Mouse (Mus musculus): Measurements from ENCODE around the gene Actn3. TPM values are rescaled to one million over a fixed set of nuclear protein-coding genes. Genes with fewer than 3 reads are reported as not detected.

Gene Actn3
- polyA plus RNA-seq, 1 experiment from 2014 or later: 3.9 TPM

Other genes starting within 250 kb of the Actn3 start
- gene Gm960, start 179.2 kb downstream of the Actn3 start, polyA plus RNA-seq (2015; fragmentation: Nextera tagmentation; extraction: Ambion mirVana): 1.4 and 1.6 TPM in 2 replicates
- 0.16 and 0.33 TPM in 2 replicates for gene Sptbn2, start 166.7 kb downstream of the Actn3 start, polyA plus RNA-seq (2015; fragmentation: Nextera tagmentation; extraction: Ambion mirVana)
- 36.1 and 40.6 TPM in 2 replicates for gene Rbm4b, start 121.4 kb downstream of the Actn3 start, polyA plus RNA-seq (2015; fragmentation: Nextera tagmentation; extraction: Ambion mirVana)
- gene Rbm4, start 84.0 kb downstream of the Actn3 start, polyA plus RNA-seq (2015; fragmentation: Nextera tagmentation; extraction: Ambion mirVana): 45.5 and 50.8 TPM in 2 replicates
- gene Gm21992, start 66.3 kb downstream of the Actn3 start, polyA plus RNA-seq (2015; fragmentation: Nextera tagmentation; extraction: Ambion mirVana): 21.5 and 26.8 TPM in 2 replicates
- gene Rbm14, start 66.3 kb downstream of the Actn3 start, polyA plus RNA-seq (2015; fragmentation: Nextera tagmentation; extraction: Ambion mirVana): 48.4 and 48.6 TPM in 2 replicates
- gene Ccs, start 38.6 kb downstream of the Actn3 start, polyA plus RNA-seq (2015; fragmentation: Nextera tagmentation; extraction: Ambion mirVana): 40.7 and 44.1 TPM in 2 replicates
- gene Ccdc87, start 38.5 kb downstream of the Actn3 start, polyA plus RNA-seq (2015; fragmentation: Nextera tagmentation; extraction: Ambion mirVana): 0.04 TPM in 1 of 2 replicates, not detected in the other
- gene Ctsf, start 22.8 kb downstream of the Actn3 start, polyA plus RNA-seq (2015; fragmentation: Nextera tagmentation; extraction: Ambion mirVana): 40.5 and 42.2 TPM in 2 replicates
- 8.4 and 8.6 TPM in 2 replicates for gene Zdhhc24, start 759 bp upstream of the Actn3 start, polyA plus RNA-seq (2015; fragmentation: Nextera tagmentation; extraction: Ambion mirVana)
- 2.2 and 2.5 TPM in 2 replicates for gene Bbs1, start 28.7 kb upstream of the Actn3 start, polyA plus RNA-seq (2015; fragmentation: Nextera tagmentation; extraction: Ambion mirVana)
- 84.6 and 84.7 TPM in 2 replicates for gene Dpp3, start 50.4 kb upstream of the Actn3 start, polyA plus RNA-seq (2015; fragmentation: Nextera tagmentation; extraction: Ambion mirVana)
- 0.99 and 1.0 TPM in 2 replicates for gene Peli3, start 65.2 kb upstream of the Actn3 start, polyA plus RNA-seq (2015; fragmentation: Nextera tagmentation; extraction: Ambion mirVana)
- gene Mrpl11, start 84.2 kb upstream of the Actn3 start, polyA plus RNA-seq (2015; fragmentation: Nextera tagmentation; extraction: Ambion mirVana): 85.2 and 101 TPM in 2 replicates
- gene Npas4, start 112.4 kb upstream of the Actn3 start, polyA plus RNA-seq (2015; fragmentation: Nextera tagmentation; extraction: Ambion mirVana): 0.09 TPM in 2 replicates
- gene Slc29a2, start 146.0 kb upstream of the Actn3 start, polyA plus RNA-seq (2015; fragmentation: Nextera tagmentation; extraction: Ambion mirVana): 8.5 and 9.4 TPM in 2 replicates
- gene B4gat1, start 160.9 kb upstream of the Actn3 start, polyA plus RNA-seq (2015; fragmentation: Nextera tagmentation; extraction: Ambion mirVana): 41.4 and 49.5 TPM in 2 replicates
- gene AC124502.3, start 161.0 kb upstream of the Actn3 start, polyA plus RNA-seq (2015; fragmentation: Nextera tagmentation; extraction: Ambion mirVana): 1.4 and 1.7 TPM in 2 replicates
- gene Brms1, start 163.4 kb upstream of the Actn3 start, polyA plus RNA-seq (2015; fragmentation: Nextera tagmentation; extraction: Ambion mirVana): 29.5 and 33.5 TPM in 2 replicates
- gene Rin1, start 172.6 kb upstream of the Actn3 start, polyA plus RNA-seq (2015; fragmentation: Nextera tagmentation; extraction: Ambion mirVana): 2.4 and 3.5 TPM in 2 replicates
- gene Cd248, start 190.2 kb upstream of the Actn3 start, polyA plus RNA-seq (2015; fragmentation: Nextera tagmentation; extraction: Ambion mirVana): 17.7 and 23.6 TPM in 2 replicates
- gene Tmem151a, start 207.6 kb upstream of the Actn3 start, polyA plus RNA-seq (2015; fragmentation: Nextera tagmentation; extraction: Ambion mirVana): 3.5 and 4.8 TPM in 2 replicates
- 84.3 and 94.6 TPM in 2 replicates for gene Yif1a, start 210.6 kb upstream of the Actn3 start, polyA plus RNA-seq (2015; fragmentation: Nextera tagmentation; extraction: Ambion mirVana)
- gene Cnih2, start 220.6 kb upstream of the Actn3 start, polyA plus RNA-seq (2015; fragmentation: Nextera tagmentation; extraction: Ambion mirVana): 4.6 and 5.8 TPM in 2 replicates
- gene Rab1b, start 229.2 kb upstream of the Actn3 start, polyA plus RNA-seq (2015; fragmentation: Nextera tagmentation; extraction: Ambion mirVana): 220 TPM in 2 replicates
- 18.4 and 22.3 TPM in 2 replicates for gene Klc2, start 240.7 kb upstream of the Actn3 start, polyA plus RNA-seq (2015; fragmentation: Nextera tagmentation; extraction: Ambion mirVana)

Data from heart, embryonic 13.5 days (tissue).